Mouse (Mus musculus) heart, adult 18-20 months (tissue): ENCODE measurements around the gene Fhdc1. TPM values are rescaled to one million over a fixed set of nuclear protein-coding genes. Genes with fewer than 3 reads are reported as not detected.

Experiments
- DNase-seq, 2 experiments: peaks; one replicate each; pipeline ENCODE4 v3.0.0; 2021 to 2022; ENCODE audit warnings: mixed read lengths in 1 of 2
- total RNA-seq, 2 experiments: library from RNA; stranded (reverse); gene quantifications; 2 replicates each; pipeline ENCODE4 v1.2.3; 2021

The Fhdc1 gene
- total RNA-seq, 2 experiments from 2014 or later: 0.87 to 1.1 TPM

DNA sequence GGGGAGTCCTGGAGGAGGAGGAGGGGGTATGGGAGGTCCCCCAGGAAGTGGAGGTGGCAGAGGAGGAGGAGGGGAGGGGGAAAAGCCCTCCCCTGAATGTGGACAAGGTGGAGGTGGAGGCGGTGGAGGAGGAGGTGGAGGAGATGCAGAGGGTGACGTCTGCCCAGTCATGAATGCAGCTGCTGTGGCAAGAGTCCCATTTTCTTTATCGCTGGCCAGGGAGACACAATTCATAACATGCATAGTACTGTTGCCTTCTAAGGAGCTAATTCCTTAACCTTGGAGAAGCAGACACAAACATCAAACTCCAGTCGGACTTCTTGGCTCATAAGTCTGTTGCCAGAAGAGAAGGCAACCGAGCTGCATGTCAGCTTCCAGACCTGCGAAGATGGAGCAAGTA is 5.8 kb downstream of the Fhdc1 start:
- DNase-seq: no peak

DNA sequence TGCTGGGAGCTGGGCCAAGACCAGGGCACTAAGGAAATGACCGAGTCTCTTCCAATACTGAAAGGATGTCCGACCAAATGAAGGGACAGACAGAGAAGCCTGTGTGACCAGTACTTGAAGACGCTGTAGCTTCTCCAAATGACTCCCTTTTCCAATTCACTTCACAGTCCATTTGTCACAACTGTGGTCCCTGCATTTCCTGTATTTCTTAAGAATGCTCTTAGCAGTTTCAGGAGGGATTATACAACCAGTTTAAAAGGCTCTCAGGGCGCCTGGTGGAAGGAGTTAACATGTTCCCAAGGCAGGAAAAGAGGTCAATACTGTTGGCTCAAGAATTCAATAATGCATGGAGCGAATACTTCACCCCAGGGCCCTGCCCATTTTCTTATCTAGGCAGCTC is 7.3 kb downstream of the Fhdc1 start:
- DNase-seq: no peak

DNA sequence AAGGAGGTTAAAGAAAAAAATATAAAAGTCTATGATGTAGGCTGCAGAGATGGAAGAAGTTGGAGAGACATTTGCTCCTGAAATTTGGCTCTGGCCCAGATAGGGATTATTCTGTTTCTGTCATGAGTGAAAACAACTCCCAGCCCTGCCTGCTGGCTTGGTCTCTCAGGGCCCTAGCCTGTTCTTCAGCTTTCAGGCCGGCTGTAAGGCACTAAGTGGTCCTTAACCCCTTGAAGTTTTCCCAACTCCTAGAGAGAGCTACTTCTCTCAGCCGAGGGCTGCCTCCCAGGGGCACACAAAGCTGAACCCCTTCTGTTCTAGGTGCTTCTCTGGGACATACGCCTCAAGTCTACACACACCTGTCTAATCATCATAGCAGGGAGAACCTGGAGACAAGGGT is 7.7 kb downstream of the Fhdc1 start:
- no peak for DNase-seq

GRCm38 (mm10) chr3:84471146-84471545 is 9.1 kb downstream of the Fhdc1 start:
- DNase-seq: no peak

DNA sequence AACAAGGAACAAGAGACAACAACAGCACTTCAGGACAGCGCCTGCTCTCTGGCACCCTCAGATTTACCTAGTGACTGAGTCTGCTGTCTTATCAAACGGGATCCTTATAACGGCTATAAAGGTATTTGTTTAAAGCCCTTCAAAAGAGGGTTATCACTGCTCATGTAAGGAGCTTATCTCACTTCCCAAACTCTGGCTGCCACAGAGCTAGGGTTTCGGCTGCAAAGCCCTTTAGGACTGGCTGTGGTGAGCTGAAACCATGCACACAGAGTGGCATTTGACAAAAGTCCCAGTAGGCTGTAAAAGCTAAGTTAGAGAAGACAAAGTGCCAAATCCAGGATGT is 12.1 kb downstream of the Fhdc1 start:
- DNase-seq: no peak

DNA sequence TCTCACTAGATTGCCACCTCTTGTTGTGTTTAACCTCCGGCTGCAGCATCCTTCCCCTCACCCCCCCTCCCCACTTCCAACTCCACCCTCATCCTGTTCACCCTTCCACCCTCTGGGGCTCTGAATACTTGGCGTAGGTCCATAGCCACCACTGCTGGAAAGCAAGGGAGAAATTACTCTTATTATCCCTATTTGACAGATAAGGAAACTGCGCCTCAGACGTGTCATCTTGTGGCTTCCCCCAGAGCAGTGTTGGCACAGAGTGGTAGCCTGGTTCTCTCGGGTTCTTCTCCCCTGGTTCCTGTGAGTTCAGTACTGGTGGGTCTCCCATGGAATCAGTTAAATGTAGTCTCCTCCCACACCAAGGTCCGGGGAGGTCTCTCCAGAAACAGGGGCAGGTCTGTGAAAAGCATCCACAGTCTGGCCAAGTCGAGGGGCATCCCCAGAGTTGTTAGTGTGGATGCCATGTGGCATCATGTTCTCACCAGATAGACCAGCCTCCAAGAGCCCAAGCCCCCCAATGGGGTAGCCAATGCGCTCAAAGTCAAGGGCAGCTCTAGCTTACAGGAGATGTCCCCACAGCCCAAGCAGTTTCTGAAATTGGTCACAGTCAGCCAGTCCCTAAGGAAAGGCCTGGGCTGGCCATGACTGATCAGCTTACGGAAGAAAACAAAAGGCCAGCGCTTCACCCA is 12.7 kb downstream of the Fhdc1 start:
- peak in 1 of 2 experiments; percentile 21 for DNase-seq

DNA sequence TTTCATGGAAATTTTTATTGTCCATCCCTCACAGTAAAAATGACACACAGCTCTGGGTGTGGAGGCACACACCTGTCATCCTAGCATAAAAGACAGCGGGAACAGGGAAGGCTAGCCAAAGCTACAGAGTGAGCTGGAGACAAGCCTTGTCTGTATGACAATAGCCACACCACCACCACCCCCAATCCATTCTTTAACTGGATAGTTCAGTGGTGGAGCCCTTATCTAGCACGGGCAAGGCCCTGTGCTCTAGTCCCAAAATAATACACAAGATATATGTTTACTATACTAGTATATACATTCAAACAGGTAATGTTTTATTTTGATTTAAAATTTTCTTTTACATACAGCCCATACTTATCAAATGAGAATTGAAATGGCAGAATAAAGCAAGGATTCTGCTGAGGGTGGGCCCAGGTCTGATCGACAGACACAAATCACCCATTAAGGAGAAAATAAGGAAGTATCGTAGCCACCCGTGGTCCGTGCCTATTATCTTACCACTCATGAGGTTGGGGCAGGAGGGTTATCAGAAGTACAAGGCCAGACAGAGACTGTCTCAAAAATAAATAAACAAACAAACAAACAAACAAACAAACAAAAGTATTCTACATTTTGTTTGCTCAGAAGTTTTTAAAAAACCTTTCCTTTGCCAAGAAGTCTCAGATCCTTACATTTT is 14.3 kb downstream of the Fhdc1 start:
- DNase-seq: no peak

- DNase-seq: no peak
Measured at GRCm38 (mm10) chr3:84461687-84462086, 18.5 kb downstream of the Fhdc1 start.

- DNase-seq: peak; percentile 38 to 43
Measured at GRCm38 (mm10) chr3:84460952-84461351, 19.3 kb downstream of the Fhdc1 start.

DNA sequence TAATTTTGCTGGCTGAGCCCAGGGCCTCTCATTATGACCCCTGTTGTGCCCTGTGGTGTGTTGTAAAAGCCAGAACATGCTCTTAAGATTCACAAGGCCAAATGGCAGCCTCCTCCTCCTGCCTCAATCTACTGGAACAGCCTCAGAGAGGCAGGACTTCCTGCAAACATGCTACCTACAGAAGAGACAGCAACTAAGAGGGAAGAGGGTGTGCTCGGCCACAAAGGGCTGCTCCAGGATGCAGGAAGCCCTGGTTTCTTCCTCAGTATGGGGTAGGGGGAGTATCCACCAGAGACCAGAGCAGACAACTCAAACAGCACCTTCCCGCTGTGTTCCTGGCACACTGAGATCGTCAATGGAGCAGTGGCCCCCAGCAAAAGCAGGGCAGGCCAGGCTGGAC is 19.7 kb downstream of the Fhdc1 start:
- DNase-seq: no peak

DNA sequence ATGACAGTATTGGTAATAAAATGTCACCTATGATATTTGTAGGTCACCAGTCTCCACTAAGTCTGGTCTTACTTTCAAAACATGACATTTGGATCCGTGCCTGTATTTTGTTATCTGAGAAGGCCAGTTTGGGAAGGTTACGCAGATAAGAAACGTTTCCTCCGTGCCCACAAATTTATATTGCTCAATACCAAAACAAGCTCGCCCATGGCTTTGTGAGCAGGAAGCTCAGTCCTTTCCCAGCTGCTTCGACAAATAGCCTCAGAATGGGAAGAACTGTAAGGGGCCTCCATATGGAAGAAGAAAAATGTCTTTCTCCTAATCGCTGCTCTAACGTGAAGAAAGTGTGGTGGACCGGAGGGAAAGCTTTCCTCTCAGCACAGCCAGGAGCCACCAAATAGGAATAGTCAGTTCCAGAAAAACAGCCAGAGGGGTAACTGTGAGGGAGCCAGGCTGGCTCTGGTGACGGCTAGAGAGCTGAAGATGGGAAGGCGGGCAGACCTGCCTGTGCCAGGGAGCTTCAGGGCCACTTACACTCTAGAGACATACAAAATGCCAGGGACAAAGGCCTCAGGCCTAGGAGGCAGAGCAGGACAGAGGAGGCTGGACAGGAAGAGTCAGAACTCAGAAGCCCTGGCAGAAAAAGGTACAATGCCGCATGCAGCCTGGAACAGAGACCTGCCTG is 24.4 kb downstream of the Fhdc1 start:
- peak in 1 of 2 experiments; percentile 30 for DNase-seq

DNA sequence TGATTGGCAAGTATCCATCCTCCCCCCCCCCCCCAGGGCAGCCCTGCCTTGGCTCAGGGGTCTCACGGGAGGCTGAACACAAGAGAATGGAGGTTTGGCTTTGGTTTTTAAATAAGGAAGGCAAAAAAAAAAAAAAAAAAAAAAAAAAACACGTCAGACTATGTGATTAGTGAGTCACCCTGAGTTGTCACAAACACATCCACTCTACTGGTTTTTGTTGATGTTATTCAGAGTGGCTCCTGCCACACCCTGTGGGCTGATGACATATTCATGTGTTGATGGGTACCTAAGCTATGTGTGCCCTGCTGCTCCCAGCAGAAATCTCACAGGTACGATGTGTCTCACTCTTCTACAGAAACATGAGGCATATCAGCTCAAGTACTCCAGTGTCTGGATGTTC is 29.6 kb downstream of the Fhdc1 start:
- no peak for DNase-seq

DNA sequence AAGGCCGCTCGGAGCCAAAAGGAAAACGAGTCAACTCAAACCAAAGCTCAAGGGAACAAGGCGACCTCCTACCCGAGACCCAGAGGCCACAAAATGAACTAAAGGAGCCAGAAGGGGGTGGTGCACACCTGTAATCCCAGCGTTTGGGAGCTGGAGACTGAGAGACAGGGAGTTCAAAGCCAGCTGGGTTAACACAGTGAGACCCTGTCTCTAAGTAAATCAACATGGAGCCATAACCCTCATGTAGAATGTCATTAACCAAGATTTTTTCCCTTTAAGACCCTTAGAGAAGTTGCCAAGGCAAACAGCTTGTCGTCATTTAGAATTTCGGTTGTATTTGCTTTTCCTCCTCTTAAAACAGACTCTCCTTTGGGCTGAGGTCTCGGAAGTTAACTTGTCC is 31.2 kb downstream of the Fhdc1 start:
- DNase-seq: no peak

DNA sequence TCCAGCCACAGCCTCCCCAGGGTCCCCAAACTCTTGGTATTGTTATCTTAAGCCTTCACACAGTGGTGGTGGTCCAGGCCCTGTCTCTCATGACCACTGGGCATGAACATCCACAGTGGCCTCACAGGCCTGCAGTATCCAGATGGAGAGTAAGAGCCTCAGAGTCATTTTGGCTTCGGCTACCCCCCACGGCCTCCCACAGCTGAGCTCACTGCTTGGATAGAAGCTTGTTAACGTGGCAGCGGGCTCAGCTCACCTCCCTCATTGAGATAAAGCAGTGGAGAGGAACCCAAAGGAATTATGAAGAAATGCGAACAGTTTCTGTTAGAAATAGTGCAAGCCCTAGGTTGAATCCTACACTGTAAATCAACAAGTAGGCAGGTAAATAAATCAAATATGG is 32.4 kb downstream of the Fhdc1 start:
- no peak for DNase-seq

GRCm38 (mm10) chr3:84445838-84446237 is 34.4 kb downstream of the Fhdc1 start:
- DNase-seq: no peak

GRCm38 (mm10) chr3:84442890-84443289 is 37.3 kb downstream of the Fhdc1 start:
- DNase-seq: no peak

GRCm38 (mm10) chr3:84439431-84440210 is 40.6 kb downstream of the Fhdc1 start:
- no peak for DNase-seq

DNA sequence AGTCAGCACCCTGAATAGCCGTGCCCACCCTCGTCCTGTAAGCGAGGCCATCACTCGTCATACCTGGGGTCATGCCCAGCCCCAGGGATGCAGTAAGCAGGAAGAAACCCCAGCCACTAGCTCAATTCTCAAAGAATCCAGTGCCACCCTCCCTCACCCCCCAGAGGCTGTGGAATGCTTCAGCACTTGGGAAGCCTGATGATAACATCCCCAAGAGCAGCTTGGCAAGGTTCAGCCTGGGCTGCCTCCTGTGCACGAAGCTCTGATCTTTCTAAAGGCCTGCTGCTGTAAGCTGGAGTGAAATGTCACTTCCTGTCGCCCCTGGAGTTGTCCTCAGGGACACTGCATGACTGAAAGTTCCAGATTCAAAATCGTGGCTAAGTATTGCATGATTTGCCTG is 41.4 kb downstream of the Fhdc1 start:
- peak; percentile 19 to 33 for DNase-seq

GRCm38 (mm10) chr3:84438118-84438517 is 42.1 kb downstream of the Fhdc1 start:
- DNase-seq: peak; percentile 73 to 80

DNA sequence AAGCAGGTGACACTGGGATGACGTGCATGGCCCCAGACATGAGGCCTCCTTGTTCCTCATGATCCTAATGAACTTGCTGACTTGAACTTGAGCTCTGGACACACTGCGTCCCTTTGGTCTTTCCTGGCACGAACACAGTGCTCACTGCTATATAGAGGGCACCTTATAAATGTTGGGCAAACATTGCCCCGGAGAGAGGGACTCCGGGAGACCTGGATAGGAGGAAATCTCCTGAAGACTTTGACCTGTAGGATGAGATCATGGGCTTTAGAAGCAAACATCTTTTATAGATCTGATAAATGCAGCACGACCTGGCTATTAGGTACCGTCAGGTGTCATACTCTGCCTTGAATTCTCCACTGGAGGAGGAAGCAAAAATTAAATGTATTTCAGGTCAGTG is 43.3 kb downstream of the Fhdc1 start:
- DNase-seq: no peak

GRCm38 (mm10) chr3:84435288-84436043 is 44.8 kb downstream of the Fhdc1 start:
- DNase-seq: peak; percentile 47 to 57
